Mouse (Mus musculus) olfactory bulb, adult 2 months (tissue): ENCODE data around the gene Stard7.

ENCODE experiments used
- CTCF ChIP-seq: fragments of 200-500 bp; IDR thresholded peaks from 2 replicates; pipeline ENCODE4 v1.5.1; 2012; ENCODE audit warnings: low read depth, mild to moderate bottlenecking, low read length, moderate library complexity; ENCODE audit not compliant: insufficient read depth
- POLR2A ChIP-seq: fragments of 200-500 bp; IDR thresholded peaks from 2 replicates; pipeline ENCODE4 v1.6.1; 2012; ENCODE audit warnings: mild to moderate bottlenecking, low read depth, low read length, moderate library complexity; ENCODE audit not compliant: insufficient read depth

- TF ChIP-seq CTCF (no peak), POLR2A (no peak)
These were observed 64.1 kb downstream of the Stard7 start for GRCm38 (mm10) chr2:127333945-127334603.
